Mouse (Mus musculus): ENCODE measurements around the gene Pcyt1a. TPM values are rescaled to one million over a fixed set of nuclear protein-coding genes. Genes with fewer than 3 reads are reported as not detected.

Pcyt1a gene
- polyA plus RNA-seq, 1 experiment: 29.3 TPM

Other genes with a start within 250 kb of the Pcyt1a start
- 6.3 and 7.3 TPM in 2 replicates for gene Fbxo45, start 183.8 kb upstream of the Pcyt1a start, polyA plus RNA-seq (2012; rRNA removed)
- 11.9 and 15.2 TPM in 2 replicates for gene Wdr53, start 183.7 kb upstream of the Pcyt1a start, polyA plus RNA-seq (2012; rRNA removed)
- not detected in 2 replicates for gene Smco1, start 159.5 kb upstream of the Pcyt1a start, polyA plus RNA-seq (2012; rRNA removed)
- 10.7 and 12.9 TPM in 2 replicates for gene Rnf168, start 153.5 kb upstream of the Pcyt1a start, polyA plus RNA-seq (2012; rRNA removed)
- 12.3 and 13.0 TPM in 2 replicates for gene Ubxn7, start 98.7 kb upstream of the Pcyt1a start, polyA plus RNA-seq (2012; rRNA removed)
- 0.06 and 0.12 TPM in 2 replicates for gene Tm4sf19, start 30.4 kb upstream of the Pcyt1a start, polyA plus RNA-seq (2012; rRNA removed)
- gene Tctex1d2, start 11.2 kb upstream of the Pcyt1a start, polyA plus RNA-seq (2012; rRNA removed): 23.9 and 30.5 TPM in 2 replicates
- gene Slc51a, start 57.0 kb downstream of the Pcyt1a start, polyA plus RNA-seq (2012; rRNA removed): 0.04 TPM in 1 of 2 replicates, not detected in the other
- gene Zdhhc19, start 65.3 kb downstream of the Pcyt1a start, polyA plus RNA-seq (2012; rRNA removed): not detected in 2 replicates
- gene Tfrc, start 178.0 kb downstream of the Pcyt1a start, polyA plus RNA-seq (2012; rRNA removed): 14.1 and 17.7 TPM in 2 replicates
- 106 and 114 TPM in 2 replicates for gene Tnk2, start 213.0 kb downstream of the Pcyt1a start, polyA plus RNA-seq (2012; rRNA removed)